Mouse (Mus musculus) liver, embryonic 14.5 days (tissue): ENCODE results near the gene Sh2d1b2.

Experiments used
- CTCF ChIP-seq: IDR thresholded peaks from 2 replicates; pipeline ENCODE4 v1.5.1; 2016; ENCODE audit warnings: antibody characterized with exemption, low read depth, control low read depth
- EP300 ChIP-seq: IDR thresholded peaks from 2 replicates; pipeline ENCODE4 v1.6.1; 2016; ENCODE audit warnings: antibody characterized with exemption, low read depth

DNA sequence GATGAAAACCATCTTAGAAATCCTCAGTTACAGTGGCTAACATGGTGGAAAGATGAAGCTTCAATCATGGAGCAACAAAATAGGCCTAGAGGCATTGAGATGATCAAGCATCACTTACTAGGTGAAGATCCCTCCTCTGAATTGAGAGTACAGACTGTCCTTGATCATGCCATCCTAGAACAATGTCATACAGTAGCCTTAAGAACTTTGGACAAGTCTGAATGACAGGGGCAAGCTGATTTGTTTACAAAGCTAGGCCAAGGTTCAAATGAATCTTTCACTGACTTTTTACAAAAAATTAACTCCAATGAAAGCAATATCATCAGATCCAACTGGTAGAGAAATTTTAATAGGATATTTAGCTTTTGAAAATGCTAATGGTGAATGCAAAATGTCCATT lies 12.2 kb upstream of the Sh2d1b2 start:
- TF ChIP-seq CTCF, result no peak
- TF ChIP-seq EP300, result no peak
